Mouse (Mus musculus) cortical plate, adult 2 months (tissue): ENCODE results near the gene Fosl1. TPM values are rescaled to one million over a fixed set of nuclear protein-coding genes. Genes with fewer than 3 reads are reported as not detected.

Experiments
- H3K27ac ChIP-seq: fragments of 200-500 bp; 2 replicates; pipeline ENCODE4 v1.5.1; 2012; ENCODE audit warnings: low read length, control low read depth, inconsistent platforms; ENCODE audit not compliant: insufficient read depth
- H3K4me1 ChIP-seq: fragments of 200-500 bp; 2 replicates; pipeline ENCODE4 v1.6.1; 2011; ENCODE audit warnings: low read length; ENCODE audit not compliant: control insufficient read depth, insufficient read depth
- H3K4me3 ChIP-seq: fragments of 200-500 bp; 2 replicates; pipeline ENCODE4 v1.5.1; 2011; ENCODE audit warnings: mild to moderate bottlenecking, low read length, control low read depth; ENCODE audit not compliant: insufficient read depth
- CTCF ChIP-seq: fragments of 200-500 bp; IDR thresholded peaks from 2 replicates; pipeline ENCODE4 v1.5.1; 2011; ENCODE audit warnings: mild to moderate bottlenecking, control low read depth, low read length; ENCODE audit not compliant: insufficient read depth; ENCODE audit errors: extremely low read depth
- POLR2A ChIP-seq: fragments of 200-500 bp; IDR thresholded peaks from 2 replicates; pipeline ENCODE4 v1.6.1; 2011; ENCODE audit warnings: mild to moderate bottlenecking, low read length, control low read depth; ENCODE audit not compliant: insufficient read depth; ENCODE audit errors: extremely low read depth
- polyA plus RNA-seq: library from polyadenylated mRNA; depleted of rRNA; stranded (reverse); fragments of >200 nt; gene quantifications from 2 replicates; pipeline ENCODE4 v1.2.3, GENCODE M21; 2012

Gene Fosl1
- polyA plus RNA-seq, 1 experiment, result 0.21 TPM

GRCm38 (mm10) chr19:5463791-5464562 is 16.6 kb downstream of the Fosl1 start:
- H3K4me1 ChIP-seq, result no peaks in the 10 kb centered on the region
- H3K27ac ChIP-seq, result no peak overlapping the region
- TF ChIP-seq CTCF, result peak; percentile 75
- no peak for TF ChIP-seq POLR2A
- peak overlapping the region; percentile 12 for H3K4me3 ChIP-seq

GRCm38 (mm10) chr19:5465037-5465436 is 17.7 kb downstream of the Fosl1 start:
- no peak for TF ChIP-seq POLR2A
- TF ChIP-seq CTCF, result no peak
- no peak overlapping the region for H3K4me3 ChIP-seq
- H3K4me1 ChIP-seq, result no peaks in the 10 kb centered on the region
- H3K27ac ChIP-seq, result no peak overlapping the region

- Histone ChIP-seq H3K4me1 (no peaks in the 10 kb centered on the region), H3K4me3 (no peak overlapping the region), H3K27ac (no peak overlapping the region)
- no peak for TF ChIP-seq POLR2A
- TF ChIP-seq CTCF, result no peak
Observed at GRCm38 (mm10) chr19:5466916-5467500, 19.7 kb downstream of the Fosl1 start.

- Histone ChIP-seq H3K4me1 (no peaks in the 10 kb centered on the region), H3K4me3 (no peak within 1 kb of the TSS), H3K27ac (no peak within 1 kb of the TSS)
- TF ChIP-seq POLR2A, result no peak
- TF ChIP-seq CTCF, result no peak
Observed at GRCm38 (mm10) chr19:5468374-5468773, 21.0 kb downstream of the Fosl1 start, which contains the start of gene Ctsw. Gene Ctsw, minus strand, starts transcription at chr19:5468507.

GRCm38 (mm10) chr19:5471846-5472245 is 24.5 kb downstream of the Fosl1 start:
- TF ChIP-seq POLR2A (no peak), CTCF (no peak)

GRCm38 (mm10) chr19:5472857-5473256 is 25.5 kb downstream of the Fosl1 start:
- TF ChIP-seq POLR2A, result no peak
- TF ChIP-seq CTCF, result no peak
- Histone ChIP-seq H3K4me3 (no peak overlapping the region), H3K27ac (no peak overlapping the region), H3K4me1 (peaks cover 3% of the 10 kb centered on the region; the same call in 1 of the 2 replicates)

More at GRCm38 (mm10) chr19:5471846-5472245, 24.5 kb downstream of the Fosl1 start:
- Histone ChIP-seq H3K4me1 (no peaks in the 10 kb centered on the region), H3K27ac (no peak overlapping the region), H3K4me3 (no peak overlapping the region)

- H3K4me3 ChIP-seq, result peak within 1 kb of the TSS; percentile 35
- peaks cover 3% of the 10 kb centered on the region; the same call in 1 of the 2 replicates for H3K4me1 ChIP-seq
- peak; percentile 25; the same call in 1 of the 2 replicates for TF ChIP-seq POLR2A
- no peak for TF ChIP-seq CTCF
- H3K27ac ChIP-seq, result peak within 1 kb of the TSS; percentile 15; the same call in 1 of the 2 replicates
Observed at GRCm38 (mm10) chr19:5473720-5474119, 26.4 kb downstream of the Fosl1 start, which contains the start of gene Efemp2. Gene Efemp2, plus strand, starts transcription at chr19:5473954.

GRCm38 (mm10) chr19:5474281-5475068 is 27.1 kb downstream of the Fosl1 start:
- peak overlapping the region; percentile 35 for H3K4me3 ChIP-seq
- TF ChIP-seq POLR2A, result no peak
- TF ChIP-seq CTCF, result no peak
- H3K4me1 ChIP-seq, result peaks cover 3% of the 10 kb centered on the region; the same call in 1 of the 2 replicates
- peak overlapping the region; percentile 15; the same call in 1 of the 2 replicates for H3K27ac ChIP-seq

- peak overlapping the region; percentile 15; the same call in 1 of the 2 replicates for H3K27ac ChIP-seq
- peaks cover 3% of the 10 kb centered on the region; the same call in 1 of the 2 replicates for H3K4me1 ChIP-seq
- H3K4me3 ChIP-seq, result peak overlapping the region; percentile 35
- TF ChIP-seq POLR2A (no peak), CTCF (no peak)
Observed at GRCm38 (mm10) chr19:5475069-5475714, 27.8 kb downstream of the Fosl1 start.
